Mouse (Mus musculus): ENCODE results near the gene Ugp2.
"Not testable (repeated sequence)": the region's sequence is repeated elsewhere in the genome, so short reads cannot be mapped to it uniquely, and the experiment has no call there.

Ugp2 gene

DNA sequence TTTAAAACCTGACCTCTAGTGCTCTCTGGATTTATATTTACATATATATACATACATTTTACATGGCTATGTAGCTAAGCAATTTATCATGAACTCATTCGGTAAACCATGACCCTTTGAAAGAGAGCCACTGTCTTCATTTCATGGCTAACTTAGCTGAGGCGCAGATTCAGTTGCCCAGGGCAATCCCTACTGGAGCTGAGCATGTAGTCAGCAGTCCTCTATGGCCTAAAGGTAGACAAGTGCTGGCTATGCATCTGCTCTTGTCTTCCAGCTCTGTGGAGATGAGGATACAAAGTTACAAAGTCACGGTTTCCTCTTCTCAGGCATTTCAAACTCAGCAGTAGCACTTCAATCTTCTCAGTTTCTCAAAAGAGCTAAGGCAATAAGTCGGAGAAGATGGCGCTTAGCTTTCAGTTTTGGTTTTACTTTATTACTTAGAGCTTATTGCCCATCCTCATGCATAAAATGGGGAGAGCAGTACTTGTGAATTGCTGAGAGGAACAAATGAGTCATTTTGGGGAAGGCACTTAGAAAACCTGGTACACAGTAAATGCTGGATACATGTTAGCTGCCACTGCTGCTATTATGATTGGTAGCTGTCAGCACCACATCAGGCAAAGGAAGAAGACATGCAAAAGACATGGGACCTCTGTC lies 38.2 kb downstream of the Ugp2 start:
- no peak for DNase-seq

DNA sequence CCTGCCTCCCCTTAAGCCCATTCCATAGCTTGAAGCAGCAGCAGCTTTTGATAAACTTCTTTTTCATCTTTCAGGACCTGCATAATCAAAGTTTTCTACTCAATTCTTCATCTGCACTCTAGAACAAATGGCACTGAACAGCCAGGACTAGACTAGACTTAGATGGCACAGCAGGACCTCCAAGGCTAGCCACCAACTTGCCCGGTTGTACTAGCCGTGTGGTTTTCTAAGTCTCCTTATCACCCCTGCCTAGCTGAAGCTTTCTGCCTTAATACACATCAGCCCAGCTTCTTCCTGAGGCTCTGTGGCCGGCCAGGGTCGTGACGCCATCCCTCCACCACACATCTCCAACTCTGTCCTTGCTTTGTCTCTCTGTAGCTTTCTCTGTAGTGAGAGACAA lies 42.9 kb downstream of the Ugp2 start:
- no peak for DNase-seq

DNA sequence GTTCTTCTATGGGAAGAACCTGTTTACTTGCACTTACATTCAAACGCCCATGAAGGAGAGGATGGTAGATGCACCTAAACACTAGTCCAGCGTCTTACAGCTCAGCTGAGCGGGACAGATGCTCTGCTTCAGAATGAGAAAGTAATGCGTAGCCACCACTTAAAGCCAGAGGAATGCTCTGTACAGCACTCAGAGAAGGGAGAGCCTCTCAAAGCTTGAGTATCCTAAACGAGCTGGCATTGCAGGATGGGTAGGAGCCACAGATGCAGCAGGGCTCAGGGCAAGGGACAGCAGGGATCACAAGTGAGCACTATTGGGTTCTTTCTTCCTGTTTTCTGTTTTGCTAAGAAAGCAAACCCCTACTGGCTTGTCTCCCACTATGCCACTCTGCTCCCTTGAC lies 43.5 kb downstream of the Ugp2 start:
- no peak for DNase-seq

DNA sequence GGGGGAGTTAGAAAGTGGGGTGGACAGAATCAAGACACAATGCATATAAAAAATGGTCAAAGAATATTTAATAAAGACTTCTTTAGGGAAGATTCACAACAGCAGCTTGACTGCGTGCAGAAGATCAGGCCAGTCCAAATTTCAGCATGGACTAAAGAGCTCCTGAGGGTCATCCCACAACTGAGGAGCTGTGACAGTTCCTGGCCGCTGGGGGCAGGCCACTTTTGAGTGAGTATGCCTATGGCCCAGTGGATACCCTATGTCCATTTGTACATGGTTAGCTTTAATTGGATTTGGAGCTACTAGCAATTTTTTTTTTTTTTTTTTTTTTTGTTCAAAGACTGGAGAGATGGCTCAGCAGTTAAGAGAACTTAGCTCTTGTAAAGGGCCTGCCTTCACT lies 44.2 kb downstream of the Ugp2 start:
- peak in 1 of 2 experiments; percentile 24 for DNase-seq

DNA sequence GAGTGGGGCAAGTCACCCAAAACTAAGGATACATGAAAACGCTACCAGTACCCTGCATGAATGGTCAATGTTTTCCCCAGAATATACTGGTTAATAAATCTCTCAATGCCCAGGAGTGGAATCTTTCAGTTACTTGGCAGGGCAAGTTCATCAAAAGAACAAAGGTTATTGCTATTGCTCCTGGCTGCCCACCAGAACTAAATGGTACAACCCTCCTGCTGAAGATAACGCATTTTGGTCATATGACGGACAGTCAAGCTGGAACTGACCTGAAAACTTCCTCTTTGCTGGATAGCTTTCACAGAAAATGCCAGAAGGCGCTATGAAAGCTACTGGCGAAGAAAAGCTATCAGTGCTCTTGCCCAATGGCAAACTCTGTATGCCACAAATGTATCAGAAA lies 45.2 kb downstream of the Ugp2 start:
- no peak for DNase-seq

DNA sequence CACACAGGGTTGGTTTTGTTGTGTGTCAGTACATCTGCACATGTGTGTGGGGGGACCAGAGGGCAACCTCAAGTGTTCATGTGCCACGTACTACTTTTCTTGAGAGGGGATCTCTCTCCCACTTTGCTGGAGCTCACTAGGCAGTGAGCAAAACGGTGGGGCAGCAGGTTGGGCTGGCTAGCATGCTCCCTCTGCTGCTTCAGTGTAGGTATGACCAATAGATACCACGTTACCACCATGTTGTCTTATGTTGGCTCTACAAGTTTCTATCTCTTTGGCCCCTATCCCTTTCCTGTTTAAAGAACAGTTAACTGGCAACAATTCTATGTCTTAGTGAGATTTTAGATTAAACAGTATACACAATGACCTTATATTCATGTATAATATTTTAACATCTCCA lies 48.7 kb downstream of the Ugp2 start:
- DNase-seq, result no peak

DNA sequence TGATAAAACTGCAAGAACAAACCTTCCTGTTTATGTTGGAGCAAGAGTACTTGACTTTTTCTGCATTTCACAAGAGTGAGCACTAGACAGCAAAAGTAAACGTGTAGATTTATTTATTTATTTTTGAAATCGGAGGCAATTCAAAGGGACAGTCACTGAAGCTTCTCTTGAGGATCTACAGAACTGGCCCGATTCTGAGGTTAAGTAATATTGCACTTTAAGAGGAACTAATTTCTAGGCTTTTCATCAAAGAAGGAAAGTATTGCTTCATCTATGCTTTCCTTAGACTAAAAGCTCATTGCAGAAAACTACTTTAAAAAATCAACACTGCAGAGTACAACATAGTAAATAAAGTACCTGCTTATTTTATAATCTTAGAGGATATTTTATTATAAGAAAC lies 49.4 kb downstream of the Ugp2 start:
- no peak for DNase-seq

DNA sequence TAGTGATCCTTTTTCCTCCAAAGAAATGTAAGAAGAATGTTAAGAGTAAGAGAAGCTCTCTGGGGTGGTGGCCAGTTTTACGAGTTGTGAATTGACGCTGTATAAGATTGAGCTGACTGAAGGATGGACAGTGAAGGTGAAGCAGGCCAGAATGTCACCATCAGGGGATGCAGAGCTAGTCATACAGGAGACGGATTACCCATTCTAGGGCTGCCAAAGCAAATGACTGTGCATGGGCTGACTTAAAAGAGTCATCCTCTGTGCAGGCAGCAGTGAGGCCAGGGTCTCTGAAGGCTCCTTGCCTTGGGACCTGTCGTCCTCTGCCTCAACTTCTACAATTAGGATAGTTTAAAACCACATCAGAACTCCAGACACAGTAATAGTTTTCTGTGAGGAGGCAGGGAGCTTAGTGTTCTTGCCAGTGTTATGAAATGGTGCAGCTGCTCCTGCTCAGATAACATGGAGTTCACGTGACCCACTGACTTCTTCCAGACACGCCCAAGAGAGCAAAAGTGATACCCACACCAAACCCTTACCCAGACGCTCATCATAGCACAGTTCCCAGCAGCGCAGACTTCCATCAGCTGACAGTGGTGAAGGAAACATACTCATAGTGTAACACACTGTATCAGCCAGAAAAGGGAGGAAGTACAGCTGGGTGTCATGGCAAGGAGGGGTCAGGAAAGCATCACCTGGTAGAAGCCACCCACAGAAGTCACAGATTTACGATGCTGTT lies 56.9 kb downstream of the Ugp2 start:
- DNase-seq, result no peak

DNA sequence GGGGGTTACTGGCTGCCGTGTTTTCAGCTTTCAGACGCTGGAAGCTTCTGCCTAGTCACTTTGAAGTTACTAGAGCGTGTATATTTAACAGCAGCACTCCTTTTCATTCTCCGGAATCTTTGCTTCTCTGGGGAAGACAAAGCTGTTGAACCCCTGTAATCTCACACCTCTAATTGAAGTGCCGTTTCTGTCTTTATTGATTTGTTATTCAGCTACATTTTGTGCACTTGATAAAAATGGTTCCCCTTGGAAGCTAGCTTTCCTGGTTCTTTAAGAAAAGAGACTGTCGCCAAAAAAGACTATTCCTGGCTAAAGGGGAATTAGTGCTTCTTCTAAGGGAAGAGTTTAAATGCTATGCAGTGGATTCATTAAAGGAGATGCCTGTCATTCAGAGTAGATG lies 61.5 kb downstream of the Ugp2 start:
- no peak for DNase-seq

DNA sequence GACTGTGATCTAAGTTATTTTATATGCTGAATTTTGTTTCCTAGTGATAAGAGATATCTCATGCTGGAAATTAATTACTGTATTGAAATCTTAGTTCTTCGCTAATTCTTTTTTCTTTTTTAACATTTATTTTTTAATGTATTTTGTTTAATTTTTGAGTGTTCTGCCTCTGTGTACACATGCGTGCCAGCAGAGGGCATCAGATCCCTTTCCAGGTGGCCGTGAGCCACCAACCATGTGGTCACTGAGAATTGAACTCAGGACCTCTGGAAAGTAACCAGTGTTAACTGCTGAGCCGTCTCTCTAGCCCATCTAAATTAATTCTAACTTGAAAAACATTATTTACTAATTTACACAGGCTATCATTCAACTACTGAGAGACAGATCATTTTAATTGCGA lies 62.9 kb downstream of the Ugp2 start:
- peak in 1 of 2 experiments; percentile 41 for DNase-seq

DNA sequence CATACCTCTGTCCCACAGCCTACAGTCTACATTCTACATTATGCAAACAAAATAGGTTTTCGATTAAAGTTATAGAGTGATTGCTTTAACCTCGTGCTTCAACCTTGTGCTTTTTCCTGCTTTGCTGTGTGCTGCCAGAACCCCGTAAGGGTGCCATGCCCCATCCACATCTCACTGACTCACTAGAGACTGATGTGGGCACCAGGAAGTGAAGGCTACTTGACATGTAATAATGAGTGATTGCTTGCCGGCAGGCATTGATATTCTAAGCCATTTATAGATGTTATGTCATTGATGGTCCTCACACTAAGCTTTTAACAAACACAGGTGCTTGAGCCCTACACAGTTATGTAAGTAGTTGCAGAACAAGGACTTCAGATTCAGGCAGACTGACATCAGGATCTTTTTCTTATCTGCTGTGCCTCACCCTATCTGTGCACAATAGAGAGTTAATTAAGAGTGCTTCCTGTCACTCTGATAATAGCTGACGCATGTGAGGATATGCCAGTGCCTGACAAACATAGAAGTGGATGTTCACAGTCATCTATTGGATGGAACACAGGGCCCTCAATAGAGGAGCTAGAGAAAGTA lies 63.8 kb downstream of the Ugp2 start:
- no peak for DNase-seq

DNA sequence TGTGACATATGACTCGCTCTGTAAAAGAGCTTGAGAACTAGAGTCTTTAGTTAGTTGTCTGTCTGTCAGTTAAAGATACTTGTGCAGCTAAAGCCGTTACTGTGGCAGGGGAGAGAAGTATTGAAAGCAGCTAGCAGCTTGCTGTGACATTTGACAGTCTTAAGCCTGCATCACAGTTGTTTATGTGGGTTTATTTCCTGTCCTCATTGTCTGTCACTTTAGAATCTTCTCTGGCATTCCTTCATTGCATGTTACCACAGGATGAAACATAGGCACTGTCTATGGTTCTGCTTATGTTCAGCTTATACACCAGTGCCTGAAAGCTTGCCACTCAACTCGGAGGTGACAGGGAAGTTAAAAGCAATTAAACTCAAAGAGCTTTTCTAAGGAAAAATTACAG lies 67.4 kb downstream of the Ugp2 start:
- DNase-seq, result no peak

DNA sequence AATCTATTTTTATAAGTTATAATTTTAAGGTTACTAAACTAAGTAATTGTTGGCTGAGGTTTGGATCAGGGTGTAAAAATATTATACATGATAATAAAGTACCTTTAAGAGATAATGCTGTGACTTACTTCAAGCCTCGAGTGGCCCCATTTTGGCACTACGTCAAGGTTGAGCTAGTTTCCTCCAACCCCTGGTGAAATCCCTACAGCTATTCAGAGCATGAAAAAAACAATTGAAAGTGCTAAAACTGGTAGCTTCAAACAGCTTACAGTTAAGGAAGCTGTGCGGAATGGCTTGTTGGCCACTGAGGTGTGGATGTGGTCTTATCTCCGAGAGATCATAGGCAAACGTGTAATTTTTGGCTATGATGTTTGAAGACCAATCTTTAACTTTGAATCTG lies 75.5 kb downstream of the Ugp2 start:
- DNase-seq, result no peak

DNA sequence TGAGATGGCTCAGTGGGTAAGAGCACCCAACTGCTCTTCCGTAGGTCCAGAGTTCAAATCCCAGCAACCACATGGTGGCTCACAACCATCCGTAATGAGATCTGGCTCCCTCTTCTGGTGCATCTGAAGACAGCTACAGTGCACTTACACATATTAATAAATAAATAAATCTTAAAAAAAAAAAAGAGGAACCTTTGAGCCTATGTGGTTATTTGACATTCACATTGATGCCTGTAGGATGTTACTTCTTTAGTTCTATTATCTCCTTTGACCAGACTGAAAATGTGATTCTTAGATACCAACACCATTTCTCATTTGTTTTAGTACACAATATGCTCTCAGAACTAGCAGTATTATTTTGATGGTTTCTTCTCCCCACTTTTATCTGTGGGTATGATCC lies 82.8 kb downstream of the Ugp2 start:
- not testable (repeated sequence) for DNase-seq

DNA sequence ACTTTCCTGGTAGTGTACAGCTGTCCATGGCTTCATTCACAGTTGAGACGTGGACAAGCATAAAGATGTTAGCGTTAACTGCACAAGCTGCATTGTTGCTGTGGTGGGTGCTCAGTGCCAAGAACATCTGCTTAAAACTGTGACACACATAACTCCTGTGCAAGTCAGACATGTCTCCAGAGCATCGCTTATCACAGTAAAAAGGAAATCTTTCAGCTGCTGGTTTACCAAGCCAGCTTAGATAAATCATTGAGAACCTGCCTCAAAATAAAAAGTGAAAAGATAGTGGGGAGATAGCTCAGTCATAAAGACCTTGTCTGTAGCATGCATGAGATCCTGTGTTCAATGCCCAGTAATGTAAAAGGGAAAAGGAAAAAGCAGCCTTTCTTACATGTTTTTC lies 84.6 kb downstream of the Ugp2 start:
- no peak for DNase-seq

DNA sequence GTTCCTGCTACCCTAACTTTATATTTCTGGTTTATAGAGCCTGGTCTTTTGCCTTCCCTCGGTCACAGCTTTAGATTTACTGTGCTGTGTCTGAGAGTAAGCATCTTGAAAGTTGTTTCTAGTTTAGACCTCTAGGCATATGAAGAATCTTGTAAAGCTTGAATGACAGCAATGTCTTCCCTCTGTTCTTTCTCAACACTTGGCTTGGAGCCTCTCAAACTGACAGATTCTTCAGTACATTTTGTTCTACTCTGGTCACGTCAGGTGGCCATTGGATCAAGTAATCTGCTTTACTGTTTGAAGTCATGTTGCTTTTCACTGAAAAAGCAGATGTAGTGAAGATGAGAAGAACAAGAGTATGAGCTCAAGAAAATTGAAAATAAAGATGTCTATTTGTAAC lies 94.8 kb downstream of the Ugp2 start:
- DNase-seq, result no peak

Data from cerebellum, postnatal 25 days (tissue).